Mouse (Mus musculus) bone marrow macrophage, adult 2 months (primary cell): ENCODE measurements around the gene Med17. TPM values are rescaled to one million over a fixed set of nuclear protein-coding genes. Genes with fewer than 3 reads are reported as not detected.

Experiments
- H3K27ac ChIP-seq: 2 replicates; pipeline ENCODE4 v1.5.1; 2012; ENCODE audit warnings: low read depth, low read length; ENCODE audit not compliant: insufficient read depth
- H3K4me1 ChIP-seq: 2 replicates; pipeline ENCODE4 v1.6.1; 2012; ENCODE audit warnings: low read length; ENCODE audit not compliant: control insufficient read depth, insufficient read depth
- H3K4me3 ChIP-seq: 2 replicates; pipeline ENCODE4 v1.5.1; 2012; ENCODE audit warnings: mild to moderate bottlenecking, low read length, moderate library complexity; ENCODE audit not compliant: insufficient read depth
- CTCF ChIP-seq: IDR thresholded peaks from 2 replicates; pipeline ENCODE4 v1.5.1; 2012; ENCODE audit warnings: low read depth, mild to moderate bottlenecking, low read length, moderate library complexity
- POLR2A ChIP-seq: IDR thresholded peaks from 2 replicates; pipeline ENCODE4 v1.6.1; 2012; ENCODE audit warnings: mild to moderate bottlenecking, low read depth, low read length, borderline replicate concordance
- polyA plus RNA-seq: library from polyadenylated mRNA; stranded (reverse); fragments of >200 nt; gene quantifications from 2 replicates; pipeline ENCODE4 v1.2.4, GENCODE M21; 2012; ENCODE audit not compliant: missing spikeins, insufficient read depth, insufficient read length

Gene Med17
- polyA plus RNA-seq, 1 experiment, result 70.6 TPM

DNA sequence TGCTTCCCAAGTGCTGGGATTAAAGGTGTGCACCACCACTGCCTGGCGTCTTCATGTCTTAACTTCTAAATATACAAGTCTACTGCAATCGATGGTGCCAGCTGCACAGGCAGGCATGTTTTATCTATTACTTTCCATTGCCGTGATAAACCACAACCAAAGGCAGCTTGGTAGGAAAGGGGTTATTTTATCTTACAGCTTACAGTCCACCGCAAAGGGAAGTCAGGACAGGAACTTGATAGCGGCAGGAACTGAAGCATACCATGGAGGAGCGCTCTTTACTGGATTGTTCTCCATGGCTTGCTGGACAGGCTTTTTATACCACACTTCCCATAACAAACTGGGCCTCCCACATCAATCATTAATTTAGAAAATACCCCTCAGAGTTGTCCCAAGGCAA is 9.5 kb upstream of the Med17 start:
- no peak for TF ChIP-seq CTCF
- TF ChIP-seq POLR2A, result no peak
- no peak overlapping the region for H3K27ac ChIP-seq
- peaks cover 14% of the 10 kb centered on the region for H3K4me1 ChIP-seq
- no peak overlapping the region for H3K4me3 ChIP-seq

DNA sequence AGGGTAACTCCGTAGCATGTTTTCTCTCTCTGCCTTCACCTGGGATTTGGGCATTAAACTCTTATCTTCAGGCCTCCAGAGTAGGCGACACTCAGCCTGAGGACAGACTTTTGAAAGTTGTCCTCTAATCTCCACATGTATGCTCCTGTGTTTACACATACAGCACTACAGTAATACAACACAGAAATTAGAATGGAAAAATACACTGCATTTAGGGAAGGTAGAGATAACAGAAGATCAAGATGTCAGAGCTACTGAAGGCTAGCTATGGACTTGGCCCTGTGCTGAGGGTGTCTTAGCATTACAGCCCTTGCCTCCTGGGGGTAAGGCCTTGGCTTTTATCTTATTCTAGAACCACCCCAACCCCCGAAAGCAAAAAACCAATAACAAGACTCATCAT is 8.7 kb upstream of the Med17 start:
- Histone ChIP-seq H3K4me1 (peaks cover 8% of the 10 kb centered on the region), H3K4me3 (no peak overlapping the region), H3K27ac (no peak overlapping the region)
- TF ChIP-seq POLR2A (no peak), CTCF (no peak)

DNA sequence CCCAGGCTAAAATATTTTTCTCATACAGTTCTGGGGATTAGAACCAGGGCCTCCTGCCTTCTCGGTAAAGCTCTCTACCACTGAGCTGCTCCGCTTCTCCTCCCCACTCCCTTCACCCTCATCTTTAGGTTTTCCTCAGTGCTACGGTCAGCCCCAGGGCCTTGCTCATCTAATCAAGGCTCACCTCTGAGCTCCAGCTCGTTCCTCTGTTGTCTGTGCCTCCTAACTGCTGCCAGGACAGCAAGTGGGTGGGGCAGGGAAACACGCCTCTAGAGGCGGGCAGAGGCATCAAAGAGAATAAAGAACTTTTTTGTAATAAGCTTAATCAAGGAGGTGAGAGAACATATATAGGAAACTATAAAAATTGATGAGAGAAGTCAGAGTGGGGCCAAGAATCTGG is 8.1 kb upstream of the Med17 start:
- Histone ChIP-seq H3K4me3 (no peak overlapping the region), H3K27ac (no peak overlapping the region), H3K4me1 (peaks cover 8% of the 10 kb centered on the region)
- TF ChIP-seq POLR2A (no peak), CTCF (no peak)

DNA sequence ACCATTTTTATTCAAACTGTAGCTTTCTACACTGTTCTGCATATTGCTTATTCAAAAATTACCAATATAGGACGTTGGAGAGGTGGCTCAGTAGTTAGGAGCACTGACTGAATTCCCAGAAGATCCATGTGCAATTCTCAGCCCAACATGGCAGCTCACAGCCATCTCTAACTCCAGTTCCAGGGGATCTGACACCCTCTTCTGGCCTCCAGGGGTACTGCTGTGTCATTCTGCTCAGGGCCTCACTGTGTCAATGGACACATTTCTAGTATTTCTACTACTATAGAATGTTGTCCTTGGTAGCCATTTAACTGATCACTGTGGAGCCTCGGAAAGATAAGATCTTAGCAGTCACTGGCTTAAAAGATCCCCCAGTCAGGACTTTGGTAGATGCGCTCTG is 5.7 kb upstream of the Med17 start:
- Histone ChIP-seq H3K4me1 (peaks cover 12% of the 10 kb centered on the region), H3K4me3 (no peak overlapping the region), H3K27ac (no peak overlapping the region)
- no peak for TF ChIP-seq POLR2A
- TF ChIP-seq CTCF, result no peak

DNA sequence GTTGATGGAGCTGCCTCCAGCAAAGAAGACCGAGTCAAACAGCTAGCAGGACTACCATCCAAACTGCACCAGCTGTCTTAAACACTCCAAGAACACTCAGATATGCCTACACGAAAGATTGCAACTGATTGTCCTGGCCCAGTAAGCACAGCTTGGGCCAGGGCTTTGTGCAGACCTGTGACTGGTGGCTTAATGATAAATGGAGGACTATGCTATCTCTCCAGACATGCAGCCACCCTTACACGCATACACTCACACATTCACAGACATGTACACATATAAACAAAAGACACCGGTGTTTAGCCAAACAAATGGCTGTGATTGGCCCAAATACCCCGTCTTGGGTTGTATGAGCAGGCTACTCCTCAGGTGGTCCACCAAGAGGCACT is 754 bp upstream of the Med17 start:
- Histone ChIP-seq H3K4me1 (peaks cover 7% of the 10 kb centered on the region), H3K27ac (peak overlapping the region; percentile 8), H3K4me3 (peak overlapping the region; percentile 81)
- TF ChIP-seq CTCF (no peak), POLR2A (no peak)

DNA sequence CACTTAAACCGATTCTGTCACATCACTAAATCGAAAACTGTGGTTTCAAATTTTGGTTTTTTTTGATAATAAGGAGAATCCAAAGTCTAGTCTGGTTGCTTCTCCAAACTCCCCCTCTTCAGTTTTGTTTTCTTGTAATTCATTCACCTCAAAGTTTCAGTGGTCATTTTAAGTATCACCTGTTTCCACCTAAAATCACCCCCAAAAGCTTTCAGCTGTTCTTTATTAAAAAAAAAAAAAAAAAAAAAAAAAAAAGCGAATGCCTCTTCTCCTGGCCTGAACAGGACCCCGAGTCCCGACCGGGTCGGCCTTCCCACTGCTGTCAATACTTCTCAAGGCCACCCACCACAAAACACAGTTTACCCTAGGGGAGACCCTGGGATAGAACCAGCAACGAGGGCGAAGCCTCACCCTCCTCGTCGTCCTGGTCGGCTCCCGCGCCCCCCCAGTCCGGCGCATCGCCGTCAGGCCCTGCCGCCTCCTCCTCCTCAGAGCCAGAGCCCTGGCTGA is 537 bp downstream of the Med17 start:
- H3K4me3 ChIP-seq, result peak overlapping the region; percentile 81
- TF ChIP-seq CTCF, result no peak
- no peak for TF ChIP-seq POLR2A
- H3K4me1 ChIP-seq, result peaks cover 11% of the 10 kb centered on the region
- H3K27ac ChIP-seq, result peak overlapping the region; percentile 71

DNA sequence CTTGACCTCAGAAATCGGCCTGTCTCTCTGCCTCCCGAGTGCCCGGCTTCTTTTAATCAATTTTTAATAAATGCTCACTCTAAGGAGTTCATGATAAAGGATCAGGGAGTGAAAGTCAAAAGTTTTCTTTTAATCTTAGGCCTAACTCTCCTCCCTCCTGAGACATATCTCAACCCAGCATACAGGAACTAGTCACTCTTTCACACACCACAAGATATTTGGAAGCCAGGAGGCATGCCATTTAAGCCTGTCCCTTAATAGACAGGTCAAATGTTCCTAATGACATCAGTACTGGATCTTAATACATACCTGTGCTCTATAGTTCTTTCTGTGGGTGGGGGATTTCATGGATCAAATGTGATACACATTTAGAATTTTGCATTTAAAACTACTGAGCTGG is 1.4 kb downstream of the Med17 start:
- peaks cover 13% of the 10 kb centered on the region for H3K4me1 ChIP-seq
- H3K4me3 ChIP-seq, result no peak overlapping the region
- no peak for TF ChIP-seq CTCF
- TF ChIP-seq POLR2A, result no peak
- H3K27ac ChIP-seq, result no peak overlapping the region

DNA sequence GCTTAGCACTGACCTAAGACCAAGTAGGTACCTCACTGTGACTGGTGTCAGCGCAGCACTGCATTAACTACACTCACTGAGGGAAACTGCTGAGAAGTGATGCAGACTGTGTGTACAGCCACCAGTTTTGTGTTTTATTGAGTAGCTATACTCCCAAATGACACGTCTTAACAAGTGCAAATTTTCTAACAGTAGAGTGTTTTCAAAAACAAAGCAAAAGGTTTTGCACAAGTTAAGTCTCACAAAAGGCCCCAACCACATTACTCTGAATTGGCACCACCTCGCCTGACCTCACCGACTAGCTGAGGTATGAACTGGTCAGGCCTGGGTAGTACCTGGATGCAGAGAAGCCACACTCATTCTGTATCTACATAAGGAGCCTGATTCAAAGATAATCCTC is 2.9 kb downstream of the Med17 start:
- peaks cover 13% of the 10 kb centered on the region for H3K4me1 ChIP-seq
- no peak overlapping the region for H3K4me3 ChIP-seq
- H3K27ac ChIP-seq, result no peak overlapping the region
- no peak for TF ChIP-seq POLR2A
- no peak for TF ChIP-seq CTCF

DNA sequence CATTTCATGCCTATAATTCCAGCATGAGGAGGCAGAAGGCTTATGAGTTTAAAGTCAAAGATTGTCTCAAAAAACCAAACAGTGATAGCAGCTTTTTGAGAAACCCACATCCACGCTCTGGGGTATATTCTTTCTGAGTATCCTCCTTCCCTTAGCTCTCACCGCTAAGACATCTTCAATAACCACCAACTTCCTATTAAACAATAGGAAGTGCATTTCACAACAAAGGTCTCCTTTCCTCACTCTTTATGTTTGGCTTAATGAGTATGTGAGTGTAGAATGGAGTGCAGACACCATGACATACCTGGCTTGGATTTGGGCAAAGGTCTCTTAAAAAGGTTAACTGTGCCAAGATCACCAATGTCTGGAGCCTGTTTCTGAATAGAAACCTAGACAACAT is 5.8 kb downstream of the Med17 start:
- no peak overlapping the region for H3K4me3 ChIP-seq
- peaks cover 9% of the 10 kb centered on the region for H3K4me1 ChIP-seq
- no peak overlapping the region for H3K27ac ChIP-seq
- TF ChIP-seq POLR2A (no peak), CTCF (no peak)

DNA sequence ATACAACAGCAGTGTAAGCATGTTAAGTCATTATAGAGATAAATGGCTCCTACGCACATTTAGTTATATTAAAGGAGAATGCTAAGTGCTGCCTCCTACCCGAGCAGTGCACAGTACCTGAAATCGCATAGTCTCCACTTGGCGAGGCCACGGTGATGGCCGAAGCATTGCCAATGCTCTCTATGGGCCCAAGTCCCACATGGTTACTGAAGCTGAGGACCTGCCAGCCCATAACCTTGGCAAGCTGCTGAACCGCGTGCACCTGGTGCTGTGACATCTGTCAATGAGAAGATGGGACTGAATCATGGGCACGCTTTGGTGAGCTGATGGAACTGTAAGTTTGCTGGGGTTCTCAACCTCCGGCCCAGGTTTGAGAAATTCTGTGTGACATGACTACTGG is 16.2 kb downstream of the Med17 start:
- no peak overlapping the region for H3K27ac ChIP-seq
- no peak overlapping the region for H3K4me3 ChIP-seq
- TF ChIP-seq POLR2A, result no peak
- no peak for TF ChIP-seq CTCF
- no peaks in the 10 kb centered on the region for H3K4me1 ChIP-seq

DNA sequence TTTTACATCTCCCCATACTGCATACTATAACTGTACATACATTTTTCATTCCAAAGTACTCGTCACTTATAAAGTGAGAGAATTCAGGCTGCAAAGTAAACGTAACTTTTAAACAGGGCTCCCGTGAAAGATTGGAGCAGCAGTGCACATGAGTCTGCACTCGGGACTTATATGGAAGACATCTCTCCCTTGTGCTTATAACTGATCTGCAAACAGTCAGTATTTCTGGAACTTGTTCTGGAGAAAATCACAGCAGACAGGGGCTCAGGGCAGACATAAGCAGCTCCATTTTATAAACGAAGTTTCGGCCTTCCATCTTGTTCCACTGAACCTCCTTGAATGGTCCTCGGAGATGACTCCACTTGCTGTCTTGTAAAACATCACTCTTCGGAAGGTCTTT is 17.8 kb downstream of the Med17 start:
- H3K4me1 ChIP-seq, result no peaks in the 10 kb centered on the region
- H3K27ac ChIP-seq, result no peak overlapping the region
- no peak overlapping the region for H3K4me3 ChIP-seq
- TF ChIP-seq POLR2A (no peak), CTCF (no peak)
